Mouse (Mus musculus) mesoderm, embryonic 11.5 days (tissue): ENCODE data around the gene Fasl.

Experiments used
- DNase-seq: peaks from one replicate; pipeline ENCODE4 v3.0.0-alpha.2; 2012; ENCODE audit warnings: low read depth, low spot score

Gene Fasl

GRCm38 (mm10) chr1:161788339-161788738 is at the start of gene Fasl:
Fasl (minus strand) TSS chr1:161788495.
- DNase-seq = no peak

GRCm38 (mm10) chr1:161826677-161827076 is 38.4 kb upstream of the Fasl start:
- DNase-seq = no peak

GRCm38 (mm10) chr1:161809428-161809827 is 21.1 kb upstream of the Fasl start:
- DNase-seq = no peak

- no peak for DNase-seq
These were observed 20.7 kb upstream of the Fasl start for GRCm38 (mm10) chr1:161808980-161809379.

- DNase-seq = no peak
These were observed 16.3 kb upstream of the Fasl start for GRCm38 (mm10) chr1:161804541-161804971.

- DNase-seq = no peak
These were observed 13.0 kb upstream of the Fasl start for GRCm38 (mm10) chr1:161801321-161801720.

GRCm38 (mm10) chr1:161800256-161800655 is 12.0 kb upstream of the Fasl start:
- no peak for DNase-seq

- no peak for DNase-seq
These were observed 11.5 kb upstream of the Fasl start for GRCm38 (mm10) chr1:161799791-161800190.

- DNase-seq = no peak
These were observed 10.6 kb upstream of the Fasl start for GRCm38 (mm10) chr1:161798866-161799265.

GRCm38 (mm10) chr1:161794447-161795211 is 6.3 kb upstream of the Fasl start:
- no peak for DNase-seq

- DNase-seq = no peak
These were observed 5.0 kb upstream of the Fasl start for GRCm38 (mm10) chr1:161793321-161793720.

- DNase-seq = no peak
These were observed 4.3 kb upstream of the Fasl start for GRCm38 (mm10) chr1:161792687-161792969.

GRCm38 (mm10) chr1:161791854-161792686 is 3.8 kb upstream of the Fasl start:
- DNase-seq = no peak

- DNase-seq = no peak
These were observed 5.6 kb downstream of the Fasl start for GRCm38 (mm10) chr1:161782725-161783124.

GRCm38 (mm10) chr1:161781594-161781993 is 6.7 kb downstream of the Fasl start:
- DNase-seq = no peak

GRCm38 (mm10) chr1:161779057-161779456 is 9.2 kb downstream of the Fasl start:
- no peak for DNase-seq

- DNase-seq = no peak
These were observed 13.1 kb downstream of the Fasl start for GRCm38 (mm10) chr1:161775151-161775550.

- no peak for DNase-seq
These were observed 17.0 kb downstream of the Fasl start for GRCm38 (mm10) chr1:161771293-161771692.

GRCm38 (mm10) chr1:161769329-161769728 is 19.0 kb downstream of the Fasl start:
- no peak for DNase-seq

GRCm38 (mm10) chr1:161767101-161767524 is 21.2 kb downstream of the Fasl start:
- DNase-seq = no peak

GRCm38 (mm10) chr1:161766656-161767055 is 21.6 kb downstream of the Fasl start:
- no peak for DNase-seq

GRCm38 (mm10) chr1:161765932-161766331 is 22.4 kb downstream of the Fasl start:
- DNase-seq = no peak

GRCm38 (mm10) chr1:161764964-161765363 is 23.3 kb downstream of the Fasl start:
- no peak for DNase-seq
